Mouse (Mus musculus): Measurements from ENCODE around the gene Abhd2.

DNA sequence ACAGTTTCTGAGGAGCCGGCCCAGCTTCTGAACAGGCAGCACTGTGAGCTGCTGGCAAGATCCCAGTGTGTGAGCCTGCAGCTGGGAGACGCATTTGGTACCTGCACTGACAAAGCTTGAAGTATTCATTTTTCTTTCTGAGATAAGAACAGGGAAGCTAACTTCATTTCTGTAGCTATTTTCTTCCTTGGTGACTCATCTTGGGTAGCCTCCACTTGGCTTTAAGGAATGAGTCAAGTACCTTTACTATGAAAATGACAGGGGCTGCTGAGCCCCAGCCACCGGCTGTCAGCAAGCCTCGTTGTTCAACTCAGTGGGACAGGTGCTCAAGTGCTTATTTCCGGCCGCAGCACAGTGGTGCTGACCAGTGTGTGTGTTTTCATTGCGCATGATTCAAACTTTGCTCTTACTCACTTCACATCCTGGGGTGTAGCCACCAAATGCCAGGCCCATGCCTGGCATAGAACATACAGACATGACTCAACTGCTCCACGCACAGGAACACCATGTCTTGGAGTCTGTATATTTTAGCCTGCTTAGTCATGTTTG lies 63.4 kb downstream of the Abhd2 start:
- no peak for TF ChIP-seq GATA1 (IDR thresholded peaks at IDR 0.05; ENCODE audit: low read length)
- no peak for TF ChIP-seq TAL1 (IDR thresholded peaks at IDR 0.05; ENCODE audit: low read length)

All from erythroblast, embryonic 14.5 days (primary cell).